Mouse (Mus musculus): ENCODE results near the gene Nfkbil1.

DNA sequence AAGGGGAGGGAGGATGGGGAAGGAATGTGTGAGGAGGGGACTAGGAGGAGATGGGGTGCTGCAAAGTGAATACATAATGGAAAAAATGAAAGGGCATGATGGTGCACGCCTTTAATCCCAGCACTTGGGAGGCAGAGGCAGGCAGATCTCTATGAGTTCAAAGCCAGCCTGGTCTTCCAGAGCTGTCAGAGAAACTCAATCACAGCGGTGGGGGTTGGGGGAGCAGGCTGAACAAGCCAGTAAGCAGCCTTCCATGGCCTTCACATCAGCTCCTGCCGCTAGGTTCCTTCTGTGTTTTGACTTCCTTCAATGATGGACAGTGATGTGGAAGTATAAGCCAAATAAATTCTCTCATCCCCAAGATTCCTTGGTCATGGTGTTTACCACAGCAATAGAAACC lies 19.7 kb upstream of the Nfkbil1 start:
- TF ChIP-seq CTCF (IDR thresholded peaks at IDR 0.05; ENCODE audit: control insufficient read depth, insufficient read depth, insufficient replicate concordance, low read depth, low read length) (no peak), POLR2A (IDR thresholded peaks at IDR 0.05; ENCODE audit: control insufficient read depth, low read depth, low read length) (no peak)
